Mouse (Mus musculus) adrenal gland, adult 18-20 months (tissue): ENCODE data around the gene Gsdme. TPM values are rescaled to one million over a fixed set of nuclear protein-coding genes. Genes with fewer than 3 reads are reported as not detected.

Experiments used
- DNase-seq, 2 experiments: peaks; one replicate each; pipeline ENCODE4 v3.0.0; 2021 to 2022; ENCODE audit warnings: low spot score in 2 of 2
- long read RNA-seq, 2 experiments: library from polyadenylated mRNA; stranded (forward); transcript quantifications; one replicate each; pipeline ENCODE4 v2.0.0; 2021
- total RNA-seq, 2 experiments: library from RNA; stranded (reverse); gene quantifications; 1 replicate in 1 of 2; 2 replicates in 1 of 2; pipeline ENCODE4 v1.2.3; 2021

The Gsdme gene
- 1 to 10 TPM; 1.2 to 1.3 TPM for total RNA-seq
- long read RNA-seq, experiment 1, partial matches to known transcripts = 1 of 3 reads
- long read RNA-seq, experiment 1, other reads (novel, unspliced or antisense) = 1 of 3 reads
- long read RNA-seq, experiment 2, transcript Gsdme-205 (10 exons, 2,133 nt) = major isoform, 5 of 13 reads
- long read RNA-seq, experiment 2, partial matches to known transcripts = 1 of 13 reads
- long read RNA-seq, experiment 2, other reads (novel, unspliced or antisense) = 7 of 13 reads

DNA sequence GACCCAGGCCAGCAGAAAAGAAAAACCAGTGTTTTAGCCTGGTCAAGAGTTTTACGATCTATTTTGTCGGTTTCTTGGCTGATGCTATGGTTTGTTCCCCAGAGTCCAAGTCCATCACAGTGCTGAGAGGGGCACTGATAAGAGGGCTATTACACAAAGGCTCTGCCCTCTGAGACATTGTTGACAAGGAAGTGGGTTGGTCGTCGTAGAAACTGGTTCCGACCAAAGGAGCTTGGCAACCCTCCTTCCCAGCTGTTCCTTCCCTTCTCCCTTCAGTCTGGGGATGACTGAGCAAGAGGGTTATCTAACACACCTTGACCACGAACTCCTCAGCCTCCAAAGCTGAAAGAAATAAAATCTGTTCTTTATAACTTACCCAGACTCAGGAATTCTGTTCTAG is at the start of gene Gsdme:
Gsdme (minus strand) TSS at position 193 of the 400 bp plus-strand sequence.
- DNase-seq = no peak

DNA sequence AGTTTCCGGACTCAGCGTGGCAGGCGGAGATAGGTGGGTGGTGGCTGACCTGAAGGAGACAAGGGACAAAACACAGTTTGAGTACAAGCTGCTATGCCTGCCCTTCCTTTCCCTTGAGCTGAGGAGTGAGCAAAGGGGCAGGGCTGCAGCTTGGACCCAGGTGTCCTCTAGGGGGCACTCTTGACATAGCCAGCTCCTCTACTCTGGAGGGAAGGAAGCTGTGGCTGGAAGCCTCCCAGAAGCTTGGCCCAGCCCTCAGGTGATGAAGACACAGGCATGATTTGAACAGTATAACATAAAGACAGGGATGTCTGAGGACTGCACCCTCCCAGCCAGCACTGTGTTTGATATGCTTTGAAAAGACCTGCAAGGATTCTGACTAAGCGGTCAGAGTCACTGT is 49.0 kb upstream of the Gsdme start:
- peak; percentile 68 to 76 for DNase-seq

DNA sequence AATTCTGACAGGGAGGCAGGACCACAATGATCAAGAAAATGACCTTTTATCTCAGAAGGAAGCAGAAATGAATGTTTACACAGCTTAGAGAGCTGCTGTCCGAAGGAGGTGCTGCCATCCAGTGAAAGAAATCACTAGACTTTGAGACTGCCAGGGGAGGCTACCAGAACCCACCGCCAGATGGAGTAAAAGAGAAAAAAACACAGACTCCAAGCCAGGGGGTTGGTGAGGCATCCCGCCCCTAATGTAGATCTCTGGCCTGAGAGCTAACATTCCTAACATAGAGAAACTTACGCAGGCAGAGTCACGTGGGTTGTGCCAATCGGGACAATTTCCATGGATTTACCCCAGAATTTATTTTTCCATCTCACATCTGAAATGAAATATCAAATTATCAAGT is 45.4 kb upstream of the Gsdme start:
- no peak for DNase-seq

DNA sequence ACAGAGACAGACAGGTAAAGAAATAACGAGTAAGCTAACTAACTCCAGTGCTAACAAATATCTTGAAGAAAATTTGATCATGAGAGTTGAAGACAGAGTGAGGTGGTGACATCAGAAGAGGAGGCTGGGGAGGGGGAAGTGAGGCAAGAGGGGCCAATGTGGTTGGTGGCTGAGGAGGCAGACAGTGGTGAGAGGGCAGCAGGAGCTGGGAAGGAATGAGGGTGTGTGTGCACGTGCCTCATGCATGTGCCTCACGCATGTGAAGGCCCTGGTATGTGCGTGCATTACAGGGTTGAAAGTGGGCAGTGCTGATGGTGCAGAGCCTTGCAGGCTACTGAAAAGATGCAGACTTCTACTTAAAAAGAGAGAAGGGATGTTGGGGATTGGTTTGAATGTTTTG is 43.0 kb upstream of the Gsdme start:
- DNase-seq = no peak

DNA sequence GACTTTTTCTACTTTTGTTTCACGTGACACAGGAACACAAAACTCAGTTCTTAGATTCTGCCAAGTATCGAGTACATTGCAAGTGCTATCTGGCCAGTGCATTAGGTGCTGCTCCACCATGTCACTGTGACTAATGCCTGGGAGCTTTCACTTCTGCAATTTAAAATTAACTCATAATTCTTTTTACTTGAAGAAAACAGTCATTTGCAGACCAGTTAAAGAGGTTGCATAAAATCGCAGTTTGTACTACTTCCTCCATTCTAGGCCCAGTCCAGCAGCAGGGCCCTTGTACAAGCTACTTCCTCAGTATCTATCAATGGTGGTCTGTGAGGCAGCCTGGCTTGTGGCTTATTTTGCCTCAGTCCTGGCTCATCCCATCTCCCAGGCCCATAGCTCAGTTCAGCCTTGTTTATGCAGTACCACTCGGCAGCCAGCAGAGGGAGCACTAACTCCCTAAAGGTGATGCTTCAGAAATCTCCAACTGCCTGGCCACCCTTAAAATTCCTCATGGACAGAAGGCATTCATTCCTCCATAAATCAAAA is 41.4 kb upstream of the Gsdme start:
- peak; percentile 76 to 78 for DNase-seq

DNA sequence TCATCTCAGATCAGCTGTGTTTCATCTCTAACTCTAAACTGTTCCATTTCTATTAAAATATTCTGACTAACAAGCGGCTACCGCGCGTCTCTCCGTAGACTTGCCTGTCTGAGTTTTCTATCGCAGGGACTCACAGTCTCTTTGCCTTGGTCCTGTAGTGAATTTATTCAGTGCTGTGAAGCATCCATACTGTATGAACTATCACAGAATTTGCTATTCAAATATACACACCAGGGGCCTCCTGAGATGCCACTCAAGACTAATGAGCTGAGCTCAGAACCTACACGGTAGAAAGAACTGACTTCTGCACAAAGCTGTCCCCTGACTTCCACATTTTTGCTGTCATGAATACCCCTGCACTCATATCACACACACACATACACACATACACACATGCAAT is 37.5 kb upstream of the Gsdme start:
- no peak for DNase-seq

DNA sequence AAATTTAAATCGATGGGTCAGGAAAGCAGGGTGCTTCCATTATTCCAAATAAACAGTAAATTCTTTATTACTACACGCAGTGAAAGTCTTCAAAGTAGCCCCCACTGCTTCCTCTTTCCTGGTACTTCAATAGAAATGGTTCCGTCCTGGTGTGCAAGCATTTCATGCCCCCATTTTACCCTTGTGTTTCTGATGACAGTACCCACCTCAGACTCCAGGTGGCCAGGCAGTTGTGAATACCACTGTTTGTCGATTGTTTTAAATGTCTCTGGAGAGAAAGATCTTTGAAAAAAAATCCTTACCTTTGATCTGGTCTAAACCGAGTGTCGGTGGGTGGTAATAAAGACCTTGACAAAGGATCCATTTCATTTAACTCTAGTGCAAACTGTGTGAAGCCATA is 37.0 kb upstream of the Gsdme start:
- no peak for DNase-seq

DNA sequence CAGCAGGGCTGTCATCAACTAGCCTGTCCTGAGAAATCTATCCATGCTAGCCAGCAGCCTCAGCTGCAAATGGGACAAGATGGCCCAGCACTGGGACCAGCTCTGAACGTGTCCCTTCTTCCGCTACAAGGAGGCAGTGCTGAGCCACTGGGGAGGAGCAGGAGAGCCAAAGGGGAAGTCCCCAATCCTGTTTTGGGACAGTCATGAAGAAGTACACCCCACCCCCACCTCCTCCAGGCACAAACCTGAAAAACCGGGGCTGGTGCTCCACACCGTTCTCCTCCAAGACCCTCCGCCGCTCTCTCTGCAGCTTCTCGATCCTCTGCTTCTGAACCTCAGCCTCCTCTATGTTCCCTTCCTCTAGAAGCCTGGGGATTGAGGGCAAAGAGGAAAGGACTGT is 35.4 kb upstream of the Gsdme start:
- DNase-seq = no peak

DNA sequence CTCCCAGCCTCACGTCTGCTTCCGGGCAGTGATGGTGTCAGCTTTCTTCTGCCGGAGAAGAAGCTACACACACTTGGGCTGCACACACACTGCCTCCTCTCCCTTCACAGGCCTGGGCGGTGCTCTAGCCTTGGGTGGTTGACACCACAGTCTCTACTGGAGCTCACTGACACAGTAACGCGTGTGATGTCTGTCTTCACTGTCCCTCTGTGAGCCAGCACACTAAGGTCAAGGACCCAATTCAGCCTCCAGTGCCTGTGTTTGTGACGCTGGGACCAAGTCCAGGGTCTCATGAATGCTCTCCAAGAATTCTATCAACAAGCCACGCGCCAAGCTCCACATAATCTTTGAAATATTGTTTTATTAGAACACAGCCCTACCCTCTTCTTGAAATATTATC is 34.0 kb upstream of the Gsdme start:
- peak in 1 of 2 experiments; percentile 8 for DNase-seq

DNA sequence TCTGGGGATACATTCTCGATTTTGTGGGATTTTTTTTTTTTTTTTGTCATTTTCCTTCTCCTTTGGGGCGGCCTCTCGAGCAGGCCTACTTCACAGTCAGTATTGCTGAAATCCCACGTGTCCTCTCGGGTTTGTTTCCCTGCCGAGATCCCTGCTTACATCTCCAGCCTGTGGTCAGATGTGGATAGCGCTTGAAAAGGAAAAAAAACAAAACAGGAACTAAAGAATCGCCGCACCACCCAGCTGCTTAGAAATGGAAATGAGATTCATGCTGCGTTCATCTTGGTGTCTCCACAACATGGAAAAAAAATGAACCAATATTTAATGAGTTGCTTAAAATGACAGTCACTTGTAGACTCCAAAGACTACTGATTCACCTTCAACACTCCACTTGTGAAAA is 31.5 kb upstream of the Gsdme start:
- DNase-seq = no peak

DNA sequence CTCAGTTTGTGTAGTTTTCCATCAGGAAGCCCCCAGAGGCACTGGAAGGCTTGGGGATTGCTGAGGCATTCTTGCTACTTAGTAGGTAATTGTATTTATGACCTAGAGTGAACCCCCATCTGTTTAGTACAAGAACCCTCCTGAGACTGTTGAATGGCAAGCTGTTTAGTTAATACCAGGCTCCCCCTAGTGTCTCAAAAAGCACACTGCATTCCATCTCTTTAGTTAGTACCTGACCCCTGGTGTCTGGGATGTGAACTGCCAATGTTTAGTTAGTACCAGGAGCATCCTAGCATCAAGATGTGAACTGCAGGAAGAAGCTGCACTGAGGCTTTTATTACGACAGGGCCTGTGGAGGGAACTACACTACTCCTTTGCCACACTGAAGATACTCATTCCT is 30.5 kb upstream of the Gsdme start:
- DNase-seq = peak; percentile 49 to 54

DNA sequence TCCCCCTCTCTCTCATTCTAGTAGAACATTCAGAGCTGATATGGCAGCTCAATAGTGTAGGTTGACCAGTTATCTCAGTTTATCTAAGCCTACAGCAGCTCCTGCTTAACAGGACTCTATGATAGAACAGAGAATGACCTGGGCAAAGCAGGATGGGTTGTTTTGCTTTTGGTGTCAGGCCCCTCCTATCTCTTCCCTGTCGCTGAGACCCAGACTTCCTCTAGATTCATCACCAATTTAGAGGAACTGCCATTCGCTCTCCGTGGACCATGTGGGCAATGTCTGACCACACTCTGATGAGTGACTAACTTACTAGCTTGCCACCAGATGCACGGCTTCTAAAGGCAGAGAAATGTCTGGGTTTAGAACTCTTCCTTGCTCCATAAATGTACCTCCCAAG is 28.0 kb upstream of the Gsdme start:
- no peak for DNase-seq

DNA sequence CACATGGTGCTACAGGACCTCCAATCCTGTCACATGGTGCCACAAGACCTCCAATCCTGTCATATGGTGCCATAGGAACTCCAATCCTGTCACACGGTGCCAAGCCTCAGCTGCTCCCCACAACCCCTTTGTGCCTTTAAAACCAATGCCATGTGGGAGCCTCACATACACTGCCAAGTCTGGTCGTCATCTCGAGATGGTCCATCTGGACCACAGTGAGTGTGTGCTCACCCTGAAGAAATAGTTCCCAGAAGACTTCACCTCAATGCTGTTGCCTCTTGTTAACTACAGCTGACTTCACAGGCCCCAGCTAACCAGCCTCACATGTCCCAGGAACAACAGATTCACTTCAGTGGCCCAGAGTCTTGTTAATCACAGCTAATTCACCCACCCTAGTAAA is 23.2 kb upstream of the Gsdme start:
- no peak for DNase-seq

DNA sequence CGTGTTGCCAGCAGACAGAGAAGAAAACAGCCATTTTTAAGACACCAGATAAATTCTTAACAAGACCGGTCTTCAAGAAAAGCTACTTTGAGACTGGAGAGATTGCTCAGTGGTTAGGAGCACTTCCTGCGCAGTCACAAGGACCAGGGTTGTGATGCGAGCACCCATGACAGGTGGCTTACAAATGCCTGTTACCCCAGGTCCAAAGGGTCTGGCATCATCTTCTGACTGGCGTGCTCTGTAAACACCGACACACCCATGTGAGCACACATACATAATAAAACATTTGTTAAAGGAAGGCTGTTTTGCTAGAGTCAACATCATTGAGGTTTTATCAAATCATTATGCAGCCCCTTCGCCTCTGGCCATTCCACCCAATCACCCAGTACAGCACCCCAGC is 16.0 kb upstream of the Gsdme start:
- DNase-seq = no peak

DNA sequence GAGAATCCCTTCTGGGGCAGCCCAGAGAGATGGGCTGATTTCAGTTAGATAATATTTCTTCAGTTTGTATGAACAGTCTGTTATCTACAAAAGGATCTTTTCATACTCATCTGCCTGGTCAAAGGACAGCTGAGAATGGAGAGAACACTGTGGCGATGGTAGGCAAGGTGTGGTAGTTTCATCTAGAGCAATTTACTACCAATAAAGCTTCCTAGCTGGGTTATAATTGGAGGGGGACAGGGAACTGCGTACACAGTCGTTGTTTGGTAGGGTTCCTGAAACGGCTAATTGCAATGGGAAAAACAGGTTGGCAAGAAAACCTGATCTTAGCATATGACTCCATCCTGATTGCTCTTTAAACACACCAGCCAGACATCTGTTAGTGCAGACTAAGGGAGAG is 10.3 kb upstream of the Gsdme start:
- DNase-seq = no peak

DNA sequence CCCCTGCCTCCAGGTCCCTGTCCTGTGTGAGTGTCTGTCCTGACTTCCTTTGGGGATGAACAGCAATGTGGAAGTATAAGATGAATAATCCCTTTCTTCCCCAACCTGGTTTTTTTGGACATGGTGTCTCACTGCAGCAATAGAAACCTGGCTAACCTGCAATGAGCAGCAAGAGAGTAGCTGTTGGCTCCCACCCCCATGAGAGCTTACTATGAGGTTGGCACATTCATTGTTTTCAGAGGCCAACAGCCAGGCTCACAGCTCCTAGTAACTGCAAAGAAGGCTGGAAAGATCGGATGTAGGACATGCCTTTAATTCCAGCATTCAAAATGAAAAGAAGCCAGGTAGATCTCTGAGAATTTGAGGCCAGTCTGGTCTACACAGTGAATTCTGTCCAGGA is 9.8 kb upstream of the Gsdme start:
- DNase-seq = no peak

DNA sequence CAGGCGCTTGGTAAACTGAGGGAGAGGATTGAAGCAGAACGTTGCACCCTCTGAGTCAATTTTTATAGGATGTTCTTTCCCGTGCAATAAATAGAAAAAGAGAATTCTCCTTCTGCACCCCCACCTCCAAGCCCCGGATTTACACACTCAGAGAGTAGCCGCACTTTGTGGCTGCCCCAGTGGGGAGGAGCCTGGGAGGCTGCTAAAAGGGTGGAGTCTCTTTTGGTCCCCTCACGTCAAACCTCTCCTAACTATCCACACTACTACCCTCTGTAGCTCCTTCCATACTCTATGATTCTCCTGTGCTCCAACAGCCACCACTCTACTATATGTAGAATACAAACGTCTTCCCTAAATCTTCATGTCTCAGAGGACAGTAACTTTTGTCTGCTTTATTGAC is 1.4 kb downstream of the Gsdme start:
- DNase-seq = no peak

DNA sequence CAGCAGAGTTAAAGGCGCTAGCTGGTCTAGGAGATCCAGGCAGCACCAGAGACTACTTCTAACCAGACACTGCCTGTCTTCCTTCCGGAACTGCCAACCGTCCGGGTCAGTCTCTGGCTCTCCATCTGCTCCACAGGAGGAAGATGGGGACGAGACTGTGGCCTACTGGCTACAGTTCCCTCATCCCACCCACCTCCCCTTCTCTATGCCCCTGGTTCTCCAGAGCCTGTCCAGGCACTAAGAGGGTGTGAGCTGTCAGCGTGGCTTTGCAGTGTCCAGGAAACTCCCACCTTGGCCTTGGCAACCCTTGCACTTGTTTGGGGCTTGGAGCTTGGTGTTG is 1.8 kb downstream of the Gsdme start:
- no peak for DNase-seq

DNA sequence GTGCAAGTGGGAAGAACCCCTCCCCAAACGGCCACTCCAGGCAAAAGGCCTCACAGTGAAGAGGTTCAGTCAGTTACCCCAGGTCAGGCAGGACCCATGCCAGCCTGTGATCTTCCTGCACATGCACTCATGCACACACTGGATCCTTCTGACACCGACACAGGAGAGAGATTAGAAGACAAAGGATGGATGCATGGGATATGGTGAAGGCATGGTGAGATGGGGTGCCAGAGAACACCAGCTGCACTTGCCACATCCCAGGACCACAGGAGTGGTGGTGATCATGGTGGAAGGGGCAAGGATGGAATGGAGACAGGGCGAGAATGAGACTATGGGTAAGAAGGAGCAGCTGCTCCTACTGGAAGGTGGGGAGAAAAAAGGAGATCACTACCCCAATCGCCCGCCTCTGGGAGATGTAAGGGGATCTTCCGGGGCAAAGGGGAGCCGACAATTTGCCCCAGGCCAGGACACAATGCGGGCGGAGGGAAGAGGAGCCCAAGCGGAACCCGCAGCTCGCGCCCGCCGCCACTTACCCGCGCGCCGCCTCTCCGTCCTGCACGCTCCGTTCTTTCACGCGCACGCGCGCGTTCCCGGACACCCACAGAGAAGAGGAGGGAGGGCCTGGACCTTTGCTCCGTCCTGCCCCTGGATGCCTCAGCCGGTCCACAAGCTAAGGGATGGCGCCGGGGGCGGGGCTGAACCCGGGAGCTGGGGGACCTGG is 2.3 kb downstream of the Gsdme start:
- peak; percentile 69 to 78 for DNase-seq

DNA sequence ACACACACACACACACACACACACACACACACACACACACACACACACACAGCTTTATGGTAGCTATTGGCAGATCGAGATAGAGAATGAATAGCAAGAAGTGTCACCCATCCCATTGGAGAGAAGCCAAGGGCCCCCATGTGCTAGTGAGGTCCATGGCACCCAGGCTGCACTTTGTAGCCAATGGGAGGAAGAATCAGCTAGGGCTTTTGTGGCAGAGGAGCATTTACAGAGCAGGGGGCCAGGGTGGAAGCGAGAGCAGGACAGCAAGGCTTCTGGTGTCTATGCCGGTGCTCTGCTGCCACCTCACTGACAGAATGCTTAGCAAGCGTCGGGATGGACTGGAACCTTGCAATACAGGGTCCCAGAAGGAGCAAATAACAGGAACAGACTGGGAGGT is 8.3 kb downstream of the Gsdme start:
- DNase-seq = no peak

DNA sequence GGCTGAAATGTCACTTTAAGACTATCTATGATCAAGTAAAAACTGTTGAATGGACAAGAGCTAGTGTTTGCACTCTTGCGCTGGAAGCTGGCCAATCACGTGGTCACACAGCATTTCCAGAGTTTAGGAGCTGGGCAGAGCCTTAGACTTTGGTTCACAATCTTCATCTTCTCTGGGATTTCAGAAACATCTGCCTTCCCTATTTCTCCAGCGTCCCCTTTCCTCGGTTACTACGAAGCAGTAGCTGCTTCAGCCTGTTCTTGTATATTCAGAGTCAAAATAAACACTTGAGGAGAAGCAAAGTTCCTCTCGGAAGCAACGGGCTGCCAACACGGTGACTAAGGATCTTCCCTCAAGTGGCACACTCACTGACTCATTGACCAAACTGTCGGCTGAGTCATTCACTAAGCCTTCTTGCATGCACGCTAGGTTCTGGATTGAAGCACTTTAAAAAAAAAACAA is 8.9 kb downstream of the Gsdme start:
- peak; percentile 47 to 53 for DNase-seq

DNA sequence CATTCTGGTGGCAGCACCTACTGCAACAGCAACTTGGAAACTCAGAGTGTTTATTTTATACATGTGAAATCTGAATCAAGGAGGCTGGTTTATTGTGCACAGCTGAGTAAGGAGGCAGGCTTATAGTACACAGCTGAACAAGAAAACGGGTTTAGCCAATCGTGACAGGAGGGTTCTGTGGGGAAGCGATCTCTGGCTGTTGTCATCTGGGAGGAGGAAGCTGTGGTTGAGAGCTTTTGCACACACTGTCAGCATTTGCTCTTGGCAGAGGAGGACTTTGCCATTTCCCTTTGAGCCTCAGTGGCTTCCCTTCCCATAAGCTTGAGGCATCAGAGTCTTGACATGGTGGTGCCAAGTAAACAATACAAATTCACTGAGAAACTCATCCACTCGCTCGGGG is 11.0 kb downstream of the Gsdme start:
- DNase-seq = peak in 1 of 2 experiments; percentile 17

DNA sequence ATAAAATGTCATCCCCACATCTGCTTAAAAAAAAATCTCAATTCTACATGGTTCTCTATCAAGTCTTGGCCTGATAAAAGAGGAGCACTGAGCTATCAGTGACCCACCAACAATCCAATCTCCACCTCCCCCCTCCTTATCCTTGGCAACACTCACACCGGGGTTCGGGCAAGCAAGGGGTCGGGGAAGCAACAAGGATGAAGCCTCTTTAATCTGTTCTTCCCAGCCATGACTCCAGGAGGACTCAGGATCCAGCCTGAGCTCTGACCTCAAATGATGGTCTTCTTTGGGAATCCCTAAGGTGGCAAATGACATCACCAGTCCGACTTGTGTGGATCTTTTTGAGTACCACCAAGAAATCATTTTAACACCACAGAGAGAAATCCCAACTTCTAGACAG is 15.9 kb downstream of the Gsdme start:
- DNase-seq = peak in 1 of 2 experiments; percentile 5
